Mouse (Mus musculus) forebrain, embryonic 14.5 days (tissue): Measurements from ENCODE around the gene Nkapd1. TPM values are rescaled to one million over a fixed set of nuclear protein-coding genes. Genes with fewer than 3 reads are reported as not detected.
"Not testable (repeated sequence)": the region's sequence is repeated elsewhere in the genome, so short reads cannot be mapped to it uniquely, and the experiment has no call there.

Experiments
- ATAC-seq: fragments of 200-750 bp; cut with Nextera tagmentation; 2 replicates; pipeline ENCODE4 v1.8.0; 2017; ENCODE audit warnings: mild to moderate bottlenecking, moderate library complexity
- DNase-seq: peaks from one replicate; pipeline ENCODE4 v3.0.0-alpha.2; 2015; ENCODE audit warnings: low spot score
- H3K27ac ChIP-seq: fragments of 300-500 bp; sonication (generic); 2 replicates; pipeline ENCODE4 v1.5.1; 2014; ENCODE audit warnings: low read depth, mild to moderate bottlenecking, control low read depth, low read length, moderate library complexity
- H3K27me3 ChIP-seq: fragments of 300-500 bp; sonication (generic); replicated peaks from 2 replicates; pipeline ENCODE4 v1.6.1; 2014; ENCODE audit warnings: low read length, control low read depth, mixed read lengths; ENCODE audit not compliant: control insufficient read depth, insufficient read depth
- H3K36me3 ChIP-seq: fragments of 300-500 bp; sonication (generic); 2 replicates; pipeline ENCODE4 v1.6.1; 2014; ENCODE audit warnings: low read length, control low read depth; ENCODE audit not compliant: control insufficient read depth, insufficient read depth
- H3K4me1 ChIP-seq: fragments of 300-500 bp; sonication (generic); 2 replicates; pipeline ENCODE4 v1.6.1; 2014; ENCODE audit warnings: antibody characterized with exemption, low read length, control low read depth; ENCODE audit not compliant: control insufficient read depth, insufficient read depth
- H3K4me2 ChIP-seq: fragments of 300-500 bp; sonication (generic); 2 replicates; pipeline ENCODE4 v1.6.1; 2014; ENCODE audit warnings: mild to moderate bottlenecking, control low read depth, low read length
- H3K4me3 ChIP-seq: fragments of 300-500 bp; sonication (generic); 2 replicates; pipeline ENCODE4 v1.5.1; 2014; ENCODE audit warnings: low read depth, low read length, control low read depth
- H3K9ac ChIP-seq: fragments of 300-500 bp; sonication (generic); 2 replicates; pipeline ENCODE4 v1.6.1; 2014; ENCODE audit warnings: mild to moderate bottlenecking, low read length, control low read depth, moderate library complexity
- H3K9me3 ChIP-seq: fragments of 300-500 bp; sonication (generic); replicated peaks from 2 replicates; pipeline ENCODE4 v1.6.1; 2016; ENCODE audit warnings: low read length, control low read depth, mixed read lengths; ENCODE audit not compliant: control insufficient read depth
- WGBS: fragments of 180-500 bp; shearing (Covaris S2); extraction: QIAGEN DNeasy Blood & Tissue Kit; methylation state at CpG from one replicate; pipeline ENCODE4 v1.1.7; 2014; 5-methylcytosine and 5-hydroxymethylcytosine counted together
- polyA plus RNA-seq: library from polyadenylated mRNA; unstranded; fragments of >200 nt; fragmentation: Nextera tagmentation; extraction: Ambion mirVana; gene quantifications from 2 replicates; pipeline ENCODE4 v1.2.1, GENCODE M21; 2014

Gene Nkapd1
- polyA plus RNA-seq, 1 experiment from 2014 or later: 22.0 TPM

DNA sequence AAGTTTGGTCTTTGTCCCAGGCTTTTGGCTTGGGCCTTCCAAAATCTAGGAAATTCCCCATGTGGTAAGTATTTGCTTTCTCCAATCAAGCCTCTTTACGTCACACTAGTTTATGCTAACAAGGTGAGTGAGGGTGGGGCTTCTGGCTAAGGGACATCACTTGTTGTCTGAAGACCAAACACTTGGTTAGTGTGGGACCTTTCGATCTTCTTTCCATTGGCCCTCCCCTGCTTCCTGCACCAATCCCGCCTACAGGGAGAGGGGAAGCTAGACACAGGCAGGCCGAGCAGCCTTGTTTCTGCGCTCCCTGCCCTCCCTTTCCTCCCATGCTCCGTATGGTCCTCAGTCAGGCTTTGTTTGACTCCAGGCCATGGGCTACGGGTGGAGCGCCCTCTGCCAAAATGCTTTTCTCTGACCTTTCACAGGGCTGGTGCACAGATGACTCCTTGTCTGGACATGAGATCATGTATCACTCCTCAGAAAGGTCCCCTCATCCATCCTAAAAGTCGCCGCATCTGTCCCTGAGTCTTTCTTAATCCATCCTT, 29.6 kb upstream of the Nkapd1 start:
- Histone ChIP-seq H3K9me3 (no peaks in the 10 kb centered on the region), H3K9ac (no peak overlapping the region), H3K4me2 (no peak overlapping the region), H3K4me1 (no peaks in the 10 kb centered on the region), H3K36me3 (peaks cover 96% of the 10 kb centered on the region), H3K27ac (no peak overlapping the region), H3K27me3 (no peaks in the 10 kb centered on the region), H3K4me3 (no peak overlapping the region)
- 78% methylated on average over 10 of the region's 10 CpGs for WGBS
- ATAC-seq (no peak), DNase-seq (no peak)

DNA sequence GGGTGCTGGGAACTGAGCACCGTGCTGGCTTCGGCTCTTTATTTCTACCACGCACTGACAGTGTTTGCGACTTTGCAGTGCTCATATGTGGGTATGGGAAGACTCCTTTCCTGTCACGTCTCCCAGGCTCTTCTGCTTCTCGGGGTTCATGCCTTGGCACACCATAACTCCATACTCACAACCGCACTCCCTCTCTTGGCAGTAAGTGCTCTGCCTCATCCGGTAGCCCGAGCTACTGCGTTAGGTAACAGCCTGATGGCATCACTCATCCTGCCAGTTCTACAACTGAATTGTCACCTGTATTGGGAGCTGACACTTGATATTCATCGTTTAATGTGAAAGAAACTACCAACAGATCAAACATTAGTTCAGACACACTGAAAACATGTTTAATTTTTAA, 17.0 kb upstream of the Nkapd1 start:
- Histone ChIP-seq H3K9me3 (no peaks in the 10 kb centered on the region), H3K27ac (no peak overlapping the region), H3K4me2 (no peak overlapping the region), H3K4me1 (no peaks in the 10 kb centered on the region), H3K36me3 (peaks cover 49% of the 10 kb centered on the region), H3K9ac (no peak overlapping the region), H3K4me3 (no peak overlapping the region), H3K27me3 (no peaks in the 10 kb centered on the region)
- DNase-seq: no peak
- 95% methylated on average over 11 of the region's 11 CpGs for WGBS
- ATAC-seq: no peak

DNA sequence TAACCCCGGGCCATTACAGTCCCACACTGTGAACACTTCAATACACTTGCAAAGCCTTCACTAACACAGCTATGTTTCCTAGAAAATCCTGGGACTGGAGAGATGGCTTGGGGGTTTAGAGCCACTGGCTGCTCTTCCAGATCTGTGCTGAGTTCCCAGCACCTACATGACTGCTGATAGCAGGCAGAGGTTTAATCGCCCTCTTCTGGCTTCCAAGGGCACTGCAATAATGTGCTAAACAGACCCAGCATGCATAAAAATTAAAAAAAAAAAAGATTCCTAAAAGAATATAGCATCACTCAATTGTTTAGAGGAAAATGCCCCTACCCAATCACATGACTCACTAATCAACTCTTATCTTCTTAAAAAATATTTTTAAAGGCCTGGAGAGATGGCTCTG, 15.8 kb upstream of the Nkapd1 start:
- no peak overlapping the region for H3K4me2 ChIP-seq
- DNase-seq (peak; percentile 4), ATAC-seq (no peak)
- H3K9me3 ChIP-seq: no peaks in the 10 kb centered on the region
- H3K9ac ChIP-seq: no peak overlapping the region
- H3K36me3 ChIP-seq: peaks cover 41% of the 10 kb centered on the region
- H3K4me1 ChIP-seq: no peaks in the 10 kb centered on the region
- 63% methylated on average over 2 of the region's 2 CpGs for whole genome bisulfite sequencing
- no peak overlapping the region for H3K4me3 ChIP-seq
- H3K27ac ChIP-seq: no peak overlapping the region
- H3K27me3 ChIP-seq: no peaks in the 10 kb centered on the region

DNA sequence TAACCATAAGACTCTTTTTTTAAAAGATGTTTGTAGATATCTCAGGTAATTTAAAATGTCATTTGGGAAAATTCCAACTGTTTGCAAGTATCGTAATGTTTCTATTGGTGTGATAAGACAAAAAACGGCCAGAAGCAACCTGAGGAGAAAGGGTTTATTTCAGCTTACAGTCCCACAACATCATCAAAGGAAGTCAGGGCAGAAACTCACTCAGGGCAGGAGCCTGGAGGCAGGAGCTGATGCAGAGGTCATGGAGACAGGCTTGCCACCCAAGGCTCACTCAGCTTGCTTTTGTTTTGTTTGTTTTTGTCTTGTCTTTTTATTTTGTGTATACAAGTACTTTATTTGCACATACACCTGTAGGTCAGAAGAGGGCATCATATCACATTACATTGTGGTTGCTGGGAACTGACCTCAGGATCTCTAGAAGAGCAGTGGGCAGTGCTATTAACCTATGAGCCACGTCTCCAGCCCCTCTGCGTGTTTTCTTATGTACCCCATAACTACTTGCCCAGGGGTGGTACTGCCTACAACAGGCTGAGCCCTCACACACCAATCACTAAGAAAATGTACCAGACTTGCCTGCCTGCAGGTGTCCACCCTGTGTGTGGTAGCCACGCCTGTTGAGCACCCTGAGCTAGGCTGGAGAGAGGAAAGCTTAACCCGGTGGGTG, 14.9 kb upstream of the Nkapd1 start:
- Histone ChIP-seq H3K27ac (no peak overlapping the region), H3K4me1 (no peaks in the 10 kb centered on the region), H3K27me3 (no peaks in the 10 kb centered on the region), H3K4me2 (no peak overlapping the region), H3K9ac (no peak overlapping the region), H3K9me3 (no peaks in the 10 kb centered on the region), H3K36me3 (peaks cover 34% of the 10 kb centered on the region), H3K4me3 (no peak overlapping the region)
- 85% methylated on average over 6 of the region's 6 CpGs for WGBS
- DNase-seq (no peak), ATAC-seq (no peak)

DNA sequence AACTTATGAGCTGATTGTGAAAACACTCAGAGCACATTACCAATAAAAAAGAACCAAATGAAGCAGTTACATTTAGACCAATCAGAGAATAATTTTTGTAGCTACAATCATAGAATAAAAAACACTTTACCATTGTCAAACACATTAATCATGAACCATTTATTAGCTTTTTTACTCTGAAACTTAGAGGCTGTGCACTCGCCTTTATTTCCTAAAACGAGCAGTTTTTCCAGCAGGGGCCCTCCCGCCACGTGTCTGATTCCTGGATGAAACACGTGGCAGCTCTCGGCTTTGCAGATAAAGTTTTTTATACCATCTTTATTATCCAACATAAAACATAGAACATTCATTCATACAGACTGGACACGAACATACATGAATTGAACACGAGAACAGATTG, 13.6 kb upstream of the Nkapd1 start:
- H3K4me1 ChIP-seq, ATAC-seq, DNase-seq, H3K27ac ChIP-seq, H3K4me3 ChIP-seq, H3K4me2 ChIP-seq, H3K9me3 ChIP-seq, H3K27me3 ChIP-seq, H3K9ac ChIP-seq: not testable (repeated sequence)
- WGBS: 75% methylated on average over 6 of the region's 8 CpGs
- H3K36me3 ChIP-seq: peaks cover 24% of the 10 kb centered on the region

DNA sequence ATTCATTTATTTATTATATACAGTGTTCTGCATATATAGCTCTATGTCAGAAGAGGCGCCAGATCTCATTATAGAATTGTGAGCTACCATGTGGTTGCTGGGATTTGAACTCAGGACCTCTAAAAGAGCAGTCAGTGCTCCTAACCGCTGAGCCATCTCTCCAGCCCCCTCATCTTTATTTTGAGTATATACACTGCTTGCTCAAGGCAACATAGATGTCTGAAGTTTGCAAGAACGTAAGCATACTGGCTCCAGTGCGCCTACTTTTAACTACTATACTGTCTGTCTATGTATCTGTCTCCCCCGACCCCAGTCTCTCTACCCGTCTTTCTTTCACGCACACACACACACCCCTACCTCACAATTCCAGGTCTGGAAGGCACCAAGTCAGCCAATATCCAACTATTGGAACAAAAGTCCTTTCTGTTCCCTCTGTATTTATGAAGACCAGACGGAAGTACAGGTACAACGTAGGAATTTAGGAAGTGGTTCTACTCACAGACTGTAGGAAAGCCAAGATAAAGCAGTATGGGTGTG, 598 bp upstream of the Nkapd1 start:
- no peak overlapping the region for H3K27ac ChIP-seq
- peak overlapping the region; percentile 88 for H3K4me2 ChIP-seq
- H3K9ac ChIP-seq: no peak overlapping the region
- H3K4me3 ChIP-seq: peak overlapping the region; percentile 98
- H3K27me3 ChIP-seq: no peaks in the 10 kb centered on the region
- H3K36me3 ChIP-seq: peaks cover 24% of the 10 kb centered on the region
- ATAC-seq (0 out of 2 replicates have a peak, but pooled peaks have one; percentile 6), DNase-seq (no peak)
- WGBS: 65% methylated on average over 9 of the region's 9 CpGs
- peaks cover 8% of the 10 kb centered on the region for H3K4me1 ChIP-seq
- no peaks in the 10 kb centered on the region for H3K9me3 ChIP-seq

DNA sequence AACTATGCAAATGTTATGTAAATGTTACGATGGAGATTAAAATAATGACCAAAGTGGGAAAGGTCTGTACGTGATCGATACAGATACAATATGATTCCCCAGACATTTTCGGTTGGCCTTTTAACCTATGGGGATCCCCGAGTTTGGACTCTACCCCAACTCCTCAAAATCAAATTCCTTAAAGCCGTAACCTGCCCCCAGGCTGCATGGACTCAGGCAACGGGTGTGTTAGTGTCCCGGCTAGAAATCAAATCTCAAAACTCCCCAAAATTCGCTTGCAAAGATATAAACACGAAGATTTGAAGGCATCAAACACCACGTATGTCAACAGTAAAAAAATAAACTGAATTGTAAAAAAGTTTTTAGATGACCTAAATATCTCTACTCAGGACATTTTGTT, 1.1 kb downstream of the Nkapd1 start:
- 40% methylated on average over 11 of the region's 11 CpGs for WGBS

DNA sequence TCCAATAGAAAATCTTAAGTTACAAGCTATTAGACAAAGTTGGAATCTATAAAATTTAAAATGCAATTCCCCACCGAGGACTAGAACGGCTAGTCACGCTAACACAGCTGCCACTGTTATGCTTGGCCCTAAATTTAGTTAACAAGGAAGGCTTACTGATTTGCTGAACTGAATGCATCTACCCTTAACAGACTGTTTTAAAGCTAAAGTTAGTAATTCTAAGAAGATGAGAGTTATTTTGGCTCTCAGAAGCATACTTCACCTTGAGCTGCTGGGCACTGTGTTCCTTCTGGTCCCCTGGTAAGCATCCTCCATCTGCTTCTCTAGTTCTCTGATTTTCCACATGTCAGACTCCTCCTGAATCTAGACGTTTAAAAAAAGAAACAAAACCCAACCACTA, 5.1 kb downstream of the Nkapd1 start:
- DNase-seq (no peak), ATAC-seq (no peak)
- WGBS: 87% methylated on average over 4 of the region's 4 CpGs
- H3K27ac ChIP-seq: no peak overlapping the region
- H3K4me2 ChIP-seq: no peak overlapping the region
- no peak overlapping the region for H3K9ac ChIP-seq
- no peaks in the 10 kb centered on the region for H3K9me3 ChIP-seq
- no peak overlapping the region for H3K4me3 ChIP-seq
- H3K36me3 ChIP-seq: peaks cover 66% of the 10 kb centered on the region
- H3K27me3 ChIP-seq: no peaks in the 10 kb centered on the region
- peaks cover 8% of the 10 kb centered on the region for H3K4me1 ChIP-seq

More for the DNA sequence above, 1.1 kb downstream of the Nkapd1 start:
- no peak for ATAC-seq
- Histone ChIP-seq H3K27me3 (no peaks in the 10 kb centered on the region), H3K9me3 (no peaks in the 10 kb centered on the region), H3K9ac (peak overlapping the region; percentile 92), H3K36me3 (peaks cover 33% of the 10 kb centered on the region), H3K27ac (no peak overlapping the region), H3K4me2 (peak overlapping the region; percentile 88), H3K4me3 (peak overlapping the region; percentile 98), H3K4me1 (peaks cover 8% of the 10 kb centered on the region)
- no peak for DNase-seq

DNA sequence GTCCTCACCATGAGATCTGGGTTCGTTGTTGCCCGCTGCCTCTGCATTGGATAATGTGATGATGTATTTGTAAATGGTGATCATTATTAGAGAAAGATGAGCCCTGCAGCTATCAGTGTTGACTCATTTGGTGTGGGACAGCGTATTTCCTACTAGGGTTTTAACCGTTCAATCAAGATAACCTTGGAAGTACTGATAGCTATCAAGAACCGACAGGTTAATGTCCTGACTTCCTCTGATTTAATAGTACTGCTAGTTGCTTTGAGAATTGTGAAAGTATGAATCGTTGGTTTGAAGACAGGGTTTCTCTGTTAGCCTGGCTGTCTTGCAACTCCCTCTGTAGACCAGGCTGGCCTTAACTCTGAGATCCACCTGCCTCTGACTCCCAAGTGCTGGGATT, 12.9 kb downstream of the Nkapd1 start:
- DNase-seq: no peak
- peaks cover 18% of the 10 kb centered on the region for H3K4me1 ChIP-seq
- no peak for ATAC-seq
- peaks cover 45% of the 10 kb centered on the region for H3K36me3 ChIP-seq
- no peak overlapping the region for H3K27ac ChIP-seq
- no peaks in the 10 kb centered on the region for H3K9me3 ChIP-seq
- H3K4me2 ChIP-seq: peak overlapping the region; percentile 95
- H3K4me3 ChIP-seq: peak overlapping the region; percentile 67
- 3% methylated on average over 6 of the region's 6 CpGs for WGBS
- no peaks in the 10 kb centered on the region for H3K27me3 ChIP-seq
- peak overlapping the region; percentile 85 for H3K9ac ChIP-seq
